Mouse (Mus musculus) cortical plate, adult 2 months (tissue): ENCODE results near the gene Slc4a10. TPM values are rescaled to one million over a fixed set of nuclear protein-coding genes. Genes with fewer than 3 reads are reported as not detected.

Experiments
- H3K27ac ChIP-seq: fragments of 200-500 bp; 2 replicates; pipeline ENCODE4 v1.5.1; 2012; ENCODE audit warnings: low read length, control low read depth, inconsistent platforms; ENCODE audit not compliant: insufficient read depth
- H3K4me1 ChIP-seq: fragments of 200-500 bp; 2 replicates; pipeline ENCODE4 v1.6.1; 2011; ENCODE audit warnings: low read length; ENCODE audit not compliant: control insufficient read depth, insufficient read depth
- H3K4me3 ChIP-seq: fragments of 200-500 bp; 2 replicates; pipeline ENCODE4 v1.5.1; 2011; ENCODE audit warnings: mild to moderate bottlenecking, low read length, control low read depth; ENCODE audit not compliant: insufficient read depth
- CTCF ChIP-seq: fragments of 200-500 bp; IDR thresholded peaks from 2 replicates; pipeline ENCODE4 v1.5.1; 2011; ENCODE audit warnings: mild to moderate bottlenecking, control low read depth, low read length; ENCODE audit not compliant: insufficient read depth; ENCODE audit errors: extremely low read depth
- POLR2A ChIP-seq: fragments of 200-500 bp; IDR thresholded peaks from 2 replicates; pipeline ENCODE4 v1.6.1; 2011; ENCODE audit warnings: mild to moderate bottlenecking, low read length, control low read depth; ENCODE audit not compliant: insufficient read depth; ENCODE audit errors: extremely low read depth
- polyA plus RNA-seq: library from polyadenylated mRNA; depleted of rRNA; stranded (reverse); fragments of >200 nt; gene quantifications from 2 replicates; pipeline ENCODE4 v1.2.3, GENCODE M21; 2012

The Slc4a10 gene
- polyA plus RNA-seq, 1 experiment: 112 TPM

GRCm38 (mm10) chr2:62115346-62115745, 69.1 kb downstream of the Slc4a10 start:
- H3K4me3 ChIP-seq: no peak overlapping the region
- H3K4me1 ChIP-seq: no peaks in the 10 kb centered on the region
- no peak overlapping the region for H3K27ac ChIP-seq
- TF ChIP-seq CTCF (no peak), POLR2A (no peak)

- no peaks in the 10 kb centered on the region; the same call in 1 of the 2 replicates for H3K4me1 ChIP-seq
- no peak for TF ChIP-seq POLR2A
- TF ChIP-seq CTCF: no peak
- no peak overlapping the region for H3K27ac ChIP-seq
- H3K4me3 ChIP-seq: no peak overlapping the region
These were observed 83.7 kb downstream of the Slc4a10 start for GRCm38 (mm10) chr2:62129975-62130374.

- H3K27ac ChIP-seq: no peak overlapping the region
- TF ChIP-seq POLR2A: no peak
- TF ChIP-seq CTCF: no peak
- H3K4me1 ChIP-seq: no peaks in the 10 kb centered on the region; the same call in 1 of the 2 replicates
- H3K4me3 ChIP-seq: no peak overlapping the region
These were observed 88.6 kb downstream of the Slc4a10 start for GRCm38 (mm10) chr2:62134911-62135310.

GRCm38 (mm10) chr2:62147636-62148035, 101.4 kb downstream of the Slc4a10 start:
- no peak overlapping the region for H3K27ac ChIP-seq
- TF ChIP-seq POLR2A (no peak), CTCF (no peak)
- H3K4me1 ChIP-seq: no peaks in the 10 kb centered on the region; the same call in 1 of the 2 replicates
- H3K4me3 ChIP-seq: no peak overlapping the region

- Histone ChIP-seq H3K4me3 (no peak overlapping the region), H3K27ac (no peak overlapping the region), H3K4me1 (no peaks in the 10 kb centered on the region; the same call in 1 of the 2 replicates)
- TF ChIP-seq CTCF: no peak
- TF ChIP-seq POLR2A: no peak
These were observed 103.2 kb downstream of the Slc4a10 start for GRCm38 (mm10) chr2:62149421-62149820.

GRCm38 (mm10) chr2:62150830-62151229, 104.6 kb downstream of the Slc4a10 start:
- Histone ChIP-seq H3K27ac (no peak overlapping the region), H3K4me3 (no peak overlapping the region), H3K4me1 (no peaks in the 10 kb centered on the region; the same call in 1 of the 2 replicates)
- no peak for TF ChIP-seq POLR2A
- no peak for TF ChIP-seq CTCF

GRCm38 (mm10) chr2:62210109-62210508, 163.8 kb downstream of the Slc4a10 start:
- no peak for TF ChIP-seq CTCF
- TF ChIP-seq POLR2A: no peak
- H3K4me3 ChIP-seq: no peak overlapping the region
- H3K27ac ChIP-seq: no peak overlapping the region
- H3K4me1 ChIP-seq: no peaks in the 10 kb centered on the region

- no peak for TF ChIP-seq CTCF
- TF ChIP-seq POLR2A: no peak
- H3K27ac ChIP-seq: no peak overlapping the region
- no peaks in the 10 kb centered on the region for H3K4me1 ChIP-seq
- no peak overlapping the region for H3K4me3 ChIP-seq
These were observed 164.8 kb downstream of the Slc4a10 start for GRCm38 (mm10) chr2:62211106-62211505.

GRCm38 (mm10) chr2:62227563-62227962, 181.3 kb downstream of the Slc4a10 start:
- Histone ChIP-seq H3K4me1 (peaks cover 2% of the 10 kb centered on the region), H3K4me3 (no peak overlapping the region), H3K27ac (no peak overlapping the region)
- TF ChIP-seq CTCF (no peak), POLR2A (no peak)

- Histone ChIP-seq H3K4me1 (peaks cover 3% of the 10 kb centered on the region), H3K4me3 (no peak overlapping the region), H3K27ac (no peak overlapping the region)
- no peak for TF ChIP-seq POLR2A
- no peak for TF ChIP-seq CTCF
These were observed 185.0 kb downstream of the Slc4a10 start for GRCm38 (mm10) chr2:62231271-62231670.
